Mouse (Mus musculus) olfactory bulb, adult 2 months (tissue): ENCODE results near the gene Sox5.

ENCODE experiments used
- CTCF ChIP-seq: fragments of 200-500 bp; IDR thresholded peaks from 2 replicates; pipeline ENCODE4 v1.5.1; 2012; ENCODE audit warnings: low read depth, mild to moderate bottlenecking, low read length, moderate library complexity; ENCODE audit not compliant: insufficient read depth
- POLR2A ChIP-seq: fragments of 200-500 bp; IDR thresholded peaks from 2 replicates; pipeline ENCODE4 v1.6.1; 2012; ENCODE audit warnings: mild to moderate bottlenecking, low read depth, low read length, moderate library complexity; ENCODE audit not compliant: insufficient read depth

DNA sequence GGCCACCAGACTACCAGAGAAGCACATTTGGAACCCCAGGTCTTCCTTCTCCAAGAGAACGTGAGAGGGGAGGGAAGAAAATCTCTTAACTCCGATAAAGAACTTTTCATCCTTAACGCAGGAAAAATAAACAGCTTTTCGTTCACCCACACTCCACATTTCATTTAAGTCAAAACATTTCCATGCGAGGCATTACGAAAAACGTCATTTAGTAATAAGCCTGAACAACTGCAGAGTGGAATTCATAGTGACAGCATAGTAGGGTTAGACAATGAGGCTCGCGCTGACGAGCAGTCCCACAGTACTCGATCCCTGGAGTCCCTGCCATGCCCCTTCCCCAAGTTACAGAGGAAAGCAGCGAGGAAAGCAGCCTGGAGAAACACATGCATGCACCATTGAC lies 578.8 kb downstream of the Sox5 start:
- TF ChIP-seq CTCF (no peak), POLR2A (no peak)
